Mouse (Mus musculus) G1E (cell line): ENCODE results near the gene Cul5.

ENCODE experiments used
- CTCF ChIP-seq: IDR thresholded peaks from 2 replicates; pipeline ENCODE4 v1.5.1; 2012; ENCODE audit warnings: low read depth, low read length, inconsistent platforms, mixed read lengths
- GATA1 ChIP-seq: IDR thresholded peaks from 2 replicates; pipeline ENCODE4 v1.6.1; 2012; ENCODE audit warnings: borderline replicate concordance, low read length, inconsistent platforms, mixed read lengths
- POLR2AphosphoS5 ChIP-seq: IDR thresholded peaks from 2 replicates; pipeline ENCODE4 v1.6.1; 2012; ENCODE audit warnings: low read depth, low read length, inconsistent platforms; ENCODE audit not compliant: insufficient replicate concordance
- TAL1 ChIP-seq: conservative IDR thresholded peaks from 2 replicates; pipeline ENCODE4 v1.6.1; 2012; ENCODE audit warnings: low read depth, low read length, inconsistent platforms, mixed read lengths

- no peak for TF ChIP-seq CTCF
- no peak for TF ChIP-seq POLR2AphosphoS5
- TF ChIP-seq GATA1, result no peak
- no peak for TF ChIP-seq TAL1
Observed at GRCm38 (mm10) chr9:53700496-53700895, 30.7 kb upstream of the Cul5 start.
